Mouse (Mus musculus) cerebellum, adult (tissue): ENCODE measurements around the gene Dclk3.

ENCODE experiments used
- ATAC-seq: cut with Nextera tagmentation; 2 replicates; pipeline ENCODE4 v1.9.2; 2017; ENCODE audit warnings: mild to moderate bottlenecking, moderate library complexity, mixed read lengths; ENCODE audit not compliant: insufficient number of reproducible peaks, low FRiP score, low TSS enrichment

The Dclk3 gene

GRCm38 (mm10) chr9:111435429-111435828 is 3.5 kb upstream of the Dclk3 start:
- ATAC-seq: no peak

- ATAC-seq: no peak
Observed at GRCm38 (mm10) chr9:111439836-111440201, 938 bp downstream of the Dclk3 start.

GRCm38 (mm10) chr9:111440446-111440845 is 1.6 kb downstream of the Dclk3 start:
- ATAC-seq: no peak

GRCm38 (mm10) chr9:111441151-111441550 is 2.3 kb downstream of the Dclk3 start:
- no peak for ATAC-seq

GRCm38 (mm10) chr9:111446204-111446603 is 7.3 kb downstream of the Dclk3 start:
- ATAC-seq: no peak

GRCm38 (mm10) chr9:111448976-111449375 is 10.1 kb downstream of the Dclk3 start:
- ATAC-seq: no peak

GRCm38 (mm10) chr9:111449880-111450279 is 11.0 kb downstream of the Dclk3 start:
- ATAC-seq: no peak

GRCm38 (mm10) chr9:111450853-111451404 is 12.0 kb downstream of the Dclk3 start:
- no peak for ATAC-seq

- no peak for ATAC-seq
Observed at GRCm38 (mm10) chr9:111453895-111454294, 15.0 kb downstream of the Dclk3 start.

- no peak for ATAC-seq
Observed at GRCm38 (mm10) chr9:111457176-111457935, 18.5 kb downstream of the Dclk3 start.

GRCm38 (mm10) chr9:111457936-111458310 is 19.0 kb downstream of the Dclk3 start:
- no peak for ATAC-seq

GRCm38 (mm10) chr9:111459466-111459865 is 20.6 kb downstream of the Dclk3 start:
- no peak for ATAC-seq

GRCm38 (mm10) chr9:111460201-111460814 is 21.4 kb downstream of the Dclk3 start:
- ATAC-seq: no peak

GRCm38 (mm10) chr9:111461415-111462103 is 22.7 kb downstream of the Dclk3 start:
- ATAC-seq: no peak

GRCm38 (mm10) chr9:111465666-111466065 is 26.8 kb downstream of the Dclk3 start:
- ATAC-seq: no peak

- ATAC-seq: no peak
Observed at GRCm38 (mm10) chr9:111473686-111474457, 35.0 kb downstream of the Dclk3 start.

GRCm38 (mm10) chr9:111474458-111474745 is 35.5 kb downstream of the Dclk3 start:
- ATAC-seq: no peak

GRCm38 (mm10) chr9:111475281-111475680 is 36.4 kb downstream of the Dclk3 start:
- no peak for ATAC-seq

- ATAC-seq: no peak
Observed at GRCm38 (mm10) chr9:111475973-111476372, 37.1 kb downstream of the Dclk3 start.

- no peak for ATAC-seq
Observed at GRCm38 (mm10) chr9:111476479-111477016, 37.7 kb downstream of the Dclk3 start.
